Mouse (Mus musculus): ENCODE measurements around the gene Ccdc51. TPM values are rescaled to one million over a fixed set of nuclear protein-coding genes. Genes with fewer than 3 reads are reported as not detected.
A peak's percentile ranks its signal among the peaks of the same experiment; 100 is the strongest.

Ccdc51 gene
- total RNA-seq, 2 experiments from 2014 or later: 8.6 to 15.2 TPM

DNA sequence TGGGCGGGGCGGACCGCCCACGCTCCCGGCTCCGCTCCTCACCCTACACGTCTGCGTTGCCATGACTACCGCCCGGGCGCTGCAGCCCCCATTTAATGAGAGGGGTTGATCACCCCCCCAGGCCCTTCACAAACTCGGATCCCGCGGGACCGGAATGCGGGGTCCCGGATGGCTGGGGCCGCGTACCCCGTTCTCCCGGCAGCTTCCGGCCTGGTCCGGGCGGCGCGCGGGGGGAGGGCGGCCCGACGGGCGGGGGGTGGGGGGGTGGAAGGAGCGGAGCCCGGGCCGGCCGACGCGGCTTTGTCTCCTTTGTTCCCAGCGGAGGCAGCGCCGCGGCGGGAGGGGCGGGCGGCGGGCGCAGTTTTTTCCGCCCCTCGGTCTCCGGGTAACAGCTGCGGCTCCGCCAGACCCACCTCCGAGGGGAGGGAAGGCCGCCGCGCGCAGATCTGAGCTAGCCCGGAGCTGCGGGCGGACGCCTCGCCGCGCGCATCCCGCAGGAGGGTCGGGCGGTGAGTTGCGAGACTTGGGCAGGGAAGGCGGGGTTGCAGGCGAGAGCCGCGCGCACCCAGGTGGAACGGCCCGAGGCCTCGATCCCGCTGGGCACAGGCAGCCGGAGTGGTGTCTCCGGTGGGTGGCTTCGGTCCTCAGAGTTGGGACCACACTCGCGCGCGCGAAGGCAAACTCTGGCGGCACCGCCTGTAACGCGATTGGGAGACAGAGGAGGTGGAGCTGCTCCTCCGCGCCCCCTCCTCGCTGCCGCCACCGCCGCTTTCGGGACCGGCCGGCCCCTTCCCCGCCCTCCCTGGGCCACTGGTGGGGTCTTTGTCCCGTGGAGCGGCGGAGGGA lies 13.1 kb downstream of the Ccdc51 start, which contains the start of gene Plxnb1:
Gene Plxnb1 (plus strand): TSS at position 253 of the 846 bp plus-strand sequence.
- ATAC-seq (replicated peaks; ENCODE audit: poor library complexity): peak; percentile 49

GRCm38 (mm10) chr9:109096251-109096661 lies 14.0 kb downstream of the Ccdc51 start:
- ATAC-seq (replicated peaks; ENCODE audit: poor library complexity): no peak

GRCm38 (mm10) chr9:109096856-109097255 lies 14.6 kb downstream of the Ccdc51 start:
- ATAC-seq (replicated peaks; ENCODE audit: poor library complexity): no peak

DNA sequence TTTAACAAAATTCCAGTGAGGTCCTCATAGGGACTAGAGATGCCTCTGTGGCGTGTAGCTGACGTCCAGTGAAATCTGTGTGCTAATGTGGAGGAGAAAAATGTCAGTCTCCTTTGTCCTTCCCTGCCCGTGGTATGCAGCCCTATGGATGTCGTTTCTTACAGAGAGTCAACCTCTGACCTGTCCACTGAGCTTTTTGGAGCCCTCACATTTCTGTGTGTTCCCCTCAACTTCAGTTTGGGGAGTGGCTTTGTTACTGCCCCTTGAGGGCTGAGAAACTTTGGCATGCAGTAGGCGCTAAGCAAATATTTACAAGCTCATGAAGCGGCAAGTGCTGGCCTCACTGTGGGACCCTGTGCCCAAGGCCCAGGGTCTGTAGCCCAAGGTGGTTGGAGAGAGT lies 15.0 kb downstream of the Ccdc51 start:
- ATAC-seq (replicated peaks; ENCODE audit: poor library complexity): no peak

DNA sequence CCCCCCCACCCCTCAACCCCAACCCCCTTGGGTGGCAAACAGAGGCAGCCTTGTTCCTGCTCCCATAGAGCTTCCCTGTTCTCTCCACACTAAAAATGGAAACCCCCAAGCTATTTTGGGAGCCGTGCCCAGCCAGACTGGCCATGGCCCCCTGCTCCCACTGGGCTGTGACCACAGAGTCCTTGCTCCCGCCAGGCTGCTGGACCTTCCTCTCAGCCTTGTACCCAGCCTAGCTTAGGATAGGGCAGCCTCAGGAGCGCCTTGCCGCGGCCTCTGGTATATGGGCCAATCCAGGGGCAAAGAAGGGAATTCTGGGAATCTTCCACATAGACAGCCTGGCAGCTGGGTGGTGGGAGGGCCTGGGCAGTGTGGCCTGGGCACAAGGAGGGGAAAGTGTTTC lies 15.5 kb downstream of the Ccdc51 start:
- no peak for ATAC-seq (replicated peaks; ENCODE audit: poor library complexity)

DNA sequence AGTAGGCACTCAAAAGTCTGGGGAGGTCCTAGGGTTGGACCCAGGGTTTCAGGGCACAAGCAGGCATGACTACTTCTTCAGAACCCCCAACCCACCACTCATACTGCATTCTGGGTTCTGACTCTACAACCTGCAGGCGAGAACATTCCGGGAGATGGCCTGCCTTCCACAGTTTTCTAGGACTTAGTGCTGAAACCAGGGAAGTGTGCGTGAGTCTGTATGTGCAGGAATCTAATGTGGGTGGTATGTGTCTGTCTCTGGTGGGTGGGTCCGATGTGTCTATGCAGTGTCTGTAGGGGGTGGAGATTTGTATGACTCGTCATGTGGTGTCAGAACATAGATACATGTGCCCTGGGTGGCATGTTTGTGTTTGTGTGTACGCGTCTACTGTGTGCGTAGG lies 16.1 kb downstream of the Ccdc51 start:
- no peak for ATAC-seq (replicated peaks; ENCODE audit: poor library complexity)

DNA sequence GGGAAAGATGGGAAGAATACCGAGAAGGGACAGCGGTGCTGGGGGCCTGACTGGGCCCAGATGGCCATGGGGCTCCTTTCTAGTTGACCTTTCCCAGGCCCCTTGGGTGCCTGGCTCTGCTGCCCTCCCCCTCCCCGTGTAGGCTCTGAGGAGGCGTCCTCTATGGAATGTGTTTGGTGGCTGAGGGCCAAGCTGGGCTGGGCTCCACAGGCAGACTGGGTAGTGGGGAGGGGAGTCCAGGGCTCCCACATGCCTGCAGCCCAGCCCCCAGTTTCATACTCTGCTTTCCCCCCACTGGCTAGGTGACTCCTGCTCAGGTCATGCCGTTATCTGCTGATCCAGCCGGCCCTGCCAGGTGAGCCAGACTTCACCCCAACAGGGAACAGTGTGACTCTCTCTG lies 16.7 kb downstream of the Ccdc51 start:
- no peak for ATAC-seq (replicated peaks; ENCODE audit: poor library complexity)

DNA sequence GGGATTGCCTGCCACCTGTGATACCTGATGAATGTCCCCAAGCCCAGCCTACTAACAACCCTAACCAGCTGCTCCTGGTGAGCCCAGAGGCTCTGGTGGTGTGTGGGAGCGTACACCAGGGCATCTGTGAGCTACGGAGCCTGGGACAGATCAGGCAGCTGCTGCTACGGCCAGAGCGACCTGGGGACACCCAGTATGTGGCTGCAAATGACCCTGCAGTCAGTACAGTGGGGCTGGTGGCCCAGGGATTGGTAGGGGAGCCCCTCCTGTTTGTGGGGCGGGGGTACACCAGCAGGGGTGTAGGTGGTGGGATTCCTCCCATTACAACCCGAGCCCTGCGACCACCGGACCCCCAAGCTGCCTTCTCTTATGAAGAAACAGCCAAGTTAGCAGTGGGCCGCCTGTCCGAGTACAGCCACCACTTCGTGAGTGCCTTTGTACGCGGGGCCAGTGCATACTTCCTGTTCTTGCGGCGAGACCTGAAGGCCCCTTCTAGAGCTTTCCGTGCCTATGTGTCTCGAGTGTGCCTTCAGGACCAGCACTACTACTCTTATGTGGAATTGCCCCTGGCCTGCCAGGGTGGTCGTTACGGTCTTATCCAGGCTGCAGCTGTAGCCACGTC lies 18.1 kb downstream of the Ccdc51 start:
- ATAC-seq (replicated peaks; ENCODE audit: poor library complexity): peak; percentile 35

- no peak for ATAC-seq (replicated peaks; ENCODE audit: poor library complexity)
These were observed 19.7 kb downstream of the Ccdc51 start for GRCm38 (mm10) chr9:109101933-109102445.

GRCm38 (mm10) chr9:109102541-109102940 lies 20.2 kb downstream of the Ccdc51 start:
- no peak for ATAC-seq (replicated peaks; ENCODE audit: poor library complexity)

GRCm38 (mm10) chr9:109103250-109103649 lies 21.0 kb downstream of the Ccdc51 start:
- ATAC-seq (replicated peaks; ENCODE audit: poor library complexity): peak; percentile 27

DNA sequence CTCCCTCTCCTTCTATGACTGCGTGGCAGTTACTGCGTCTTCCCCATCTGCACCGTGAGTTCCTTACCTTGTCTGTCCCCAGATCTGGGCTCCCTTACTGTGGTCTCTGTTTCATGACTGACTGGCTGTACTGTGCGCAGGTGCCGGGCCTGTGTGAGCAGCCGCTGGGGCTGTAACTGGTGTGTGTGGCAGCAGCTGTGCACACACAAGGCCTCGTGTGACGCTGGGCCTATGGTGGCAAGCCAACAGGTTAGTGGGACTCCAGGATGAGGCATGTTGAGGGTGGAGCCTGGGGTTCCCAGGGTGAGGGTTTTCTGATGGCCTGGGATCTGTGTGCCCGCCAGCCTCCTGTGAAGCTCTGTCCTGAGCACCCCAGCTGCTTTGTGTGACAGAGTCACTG lies 21.8 kb downstream of the Ccdc51 start:
- ATAC-seq (replicated peaks; ENCODE audit: poor library complexity): no peak

GRCm38 (mm10) chr9:109105011-109105410 lies 22.7 kb downstream of the Ccdc51 start:
- no peak for ATAC-seq (replicated peaks; ENCODE audit: poor library complexity)

DNA sequence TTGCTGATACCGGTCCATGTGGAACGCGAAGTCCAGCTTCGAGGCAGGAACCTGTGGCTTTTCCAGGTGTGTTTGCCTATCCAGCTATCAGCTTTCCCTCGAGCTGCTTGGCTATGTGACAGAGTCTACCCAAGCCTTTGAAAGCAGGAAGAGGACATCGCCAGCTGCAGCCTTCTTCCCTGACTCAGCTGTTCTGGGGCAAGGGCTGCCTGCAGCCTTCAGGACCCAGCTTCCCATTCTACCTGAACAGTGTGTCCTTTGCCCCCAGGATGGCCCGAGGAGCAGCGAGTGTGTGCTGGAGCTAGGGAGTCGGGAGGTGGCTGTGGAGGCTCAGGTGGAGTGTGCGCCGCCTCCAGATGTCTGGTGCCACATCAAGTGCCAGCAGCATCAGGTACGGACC lies 23.4 kb downstream of the Ccdc51 start:
- no peak for ATAC-seq (replicated peaks; ENCODE audit: poor library complexity)

DNA sequence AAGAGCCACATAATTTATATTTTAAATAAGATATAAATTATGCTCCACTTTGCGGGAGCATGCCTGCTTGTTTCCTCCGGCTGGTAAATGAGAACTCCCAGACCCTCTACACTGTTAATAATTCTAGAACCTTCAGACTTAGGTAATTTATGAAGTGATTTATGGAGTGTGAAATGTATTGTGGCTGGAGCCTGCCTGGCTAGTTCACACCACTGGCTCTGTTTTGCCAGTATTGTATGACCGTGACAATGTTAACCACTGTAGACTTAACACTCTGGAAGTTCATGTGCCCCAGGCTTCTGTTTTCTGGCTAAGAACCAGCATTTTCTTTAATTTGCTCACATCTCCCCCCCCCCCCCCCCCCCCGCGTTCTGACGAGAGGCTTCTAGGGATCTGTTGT lies 25.0 kb downstream of the Ccdc51 start:
- no peak for ATAC-seq (replicated peaks; ENCODE audit: poor library complexity)

DNA sequence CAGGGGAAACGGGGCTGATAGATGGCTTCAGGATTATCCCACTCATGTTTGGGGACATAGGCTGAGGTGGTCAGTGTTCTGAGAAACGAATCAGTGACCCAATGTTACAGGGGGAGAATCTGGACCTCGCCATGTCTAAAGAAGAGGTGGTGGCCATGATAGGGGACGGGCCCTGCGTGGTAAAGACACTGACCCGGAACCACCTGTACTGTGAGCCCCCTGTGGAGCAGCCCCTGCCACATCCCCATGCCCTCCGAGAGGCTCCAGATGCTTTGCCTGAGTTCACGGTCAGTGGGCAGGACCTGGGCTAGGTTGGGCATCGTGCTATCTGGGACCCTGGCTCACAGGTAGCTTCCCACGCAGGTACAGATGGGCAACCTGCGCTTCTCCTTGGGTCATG lies 27.9 kb downstream of the Ccdc51 start:
- no peak for ATAC-seq (replicated peaks; ENCODE audit: poor library complexity)

GRCm38 (mm10) chr9:109111101-109111500 lies 28.8 kb downstream of the Ccdc51 start:
- no peak for ATAC-seq (replicated peaks; ENCODE audit: poor library complexity)

GRCm38 (mm10) chr9:109111591-109111990 lies 29.3 kb downstream of the Ccdc51 start:
- no peak for ATAC-seq (replicated peaks; ENCODE audit: poor library complexity)

- no peak for ATAC-seq (replicated peaks; ENCODE audit: poor library complexity)
These were observed 31.0 kb downstream of the Ccdc51 start for GRCm38 (mm10) chr9:109113331-109113730.

GRCm38 (mm10) chr9:109114276-109114675 lies 32.0 kb downstream of the Ccdc51 start:
- no peak for ATAC-seq (replicated peaks; ENCODE audit: poor library complexity)

GRCm38 (mm10) chr9:109114871-109115270 lies 32.6 kb downstream of the Ccdc51 start:
- no peak for ATAC-seq (replicated peaks; ENCODE audit: poor library complexity)

- ATAC-seq (replicated peaks; ENCODE audit: poor library complexity): no peak
These were observed 33.9 kb downstream of the Ccdc51 start for GRCm38 (mm10) chr9:109116205-109116604.

All from megakaryocyte progenitor cell, adult 5-6 weeks (primary cell).